Mouse (Mus musculus) heart, embryonic 10.5 days (tissue): ENCODE results near the gene Srsf9. TPM values are rescaled to one million over a fixed set of nuclear protein-coding genes. Genes with fewer than 3 reads are reported as not detected.
"Not testable (repeated sequence)": the region's sequence is repeated elsewhere in the genome, so short reads cannot be mapped to it uniquely, and the experiment has no call there.

Experiments used
- DNase-seq: peaks from one replicate; pipeline ENCODE4 v3.0.0-alpha.2; 2017; ENCODE audit warnings: low spot score
- H3K27ac ChIP-seq: fragments of 300-500 bp; sonication (generic); 2 replicates; pipeline ENCODE4 v1.5.1; 2016; ENCODE audit warnings: mild to moderate bottlenecking
- H3K27me3 ChIP-seq: fragments of 300-500 bp; sonication (generic); 2 replicates; pipeline ENCODE4 v1.6.1; 2016; ENCODE audit warnings: mild to moderate bottlenecking; ENCODE audit not compliant: poor library complexity, insufficient read depth, severe bottlenecking
- H3K36me3 ChIP-seq: fragments of 300-500 bp; sonication (generic); 2 replicates; pipeline ENCODE4 v1.6.1; 2016; ENCODE audit warnings: mild to moderate bottlenecking, moderate library complexity
- H3K4me1 ChIP-seq: fragments of 300-500 bp; sonication (generic); 2 replicates; pipeline ENCODE4 v1.6.1; 2016; ENCODE audit warnings: mild to moderate bottlenecking
- H3K4me3 ChIP-seq: fragments of 300-500 bp; sonication (generic); 2 replicates; pipeline ENCODE4 v1.5.1; 2016; ENCODE audit warnings: mild to moderate bottlenecking, moderate library complexity
- H3K9me3 ChIP-seq: fragments of 300-500 bp; sonication (generic); 2 replicates; pipeline ENCODE4 v1.6.1; 2016; ENCODE audit warnings: mild to moderate bottlenecking, moderate library complexity
- WGBS: fragments of 180-500 bp; shearing (Covaris S2); methylation state at CpG from one replicate; pipeline ENCODE4 v1.1.7; 2016; 5-methylcytosine and 5-hydroxymethylcytosine counted together
- polyA plus RNA-seq: library from polyadenylated mRNA; unstranded; fragments of >200 nt; fragmentation: Nextera tagmentation; extraction: Ambion mirVana; gene quantifications from 2 replicates; pipeline ENCODE4 v1.2.1, GENCODE M21; 2016

Srsf9 gene
- polyA plus RNA-seq, 1 experiment from 2014 or later, result 293 TPM

- no peak for DNase-seq
- 21% methylated on average over 19 of the region's 19 CpGs for WGBS
- Histone ChIP-seq H3K9me3 (no peaks in the 10 kb centered on the region), H3K27me3 (peaks cover 4% of the 10 kb centered on the region; the same call in 1 of the 2 replicates), H3K36me3 (no peaks in the 10 kb centered on the region), H3K4me1 (no peaks in the 10 kb centered on the region; the same call in 1 of the 2 replicates), H3K27ac (0 out of 2 replicates have a peak overlapping the region, but pooled peaks have one; percentile 11), H3K4me3 (no peak overlapping the region)
Observed at GRCm38 (mm10) chr5:115362819-115363714, 36.1 kb downstream of the Srsf9 start.

- no peak overlapping the region for H3K4me3 ChIP-seq
- no peaks in the 10 kb centered on the region for H3K9me3 ChIP-seq
- peaks cover 4% of the 10 kb centered on the region; the same call in 1 of the 2 replicates for H3K27me3 ChIP-seq
- 78% methylated on average over 4 of the region's 4 CpGs for WGBS
- no peaks in the 10 kb centered on the region for H3K36me3 ChIP-seq
- no peak for DNase-seq
- H3K27ac ChIP-seq, result no peak overlapping the region
- H3K4me1 ChIP-seq, result no peaks in the 10 kb centered on the region; the same call in 1 of the 2 replicates
Observed at GRCm38 (mm10) chr5:115364782-115365181, 37.8 kb downstream of the Srsf9 start.

- peaks cover 7% of the 10 kb centered on the region for H3K4me1 ChIP-seq
- no peak overlapping the region for H3K4me3 ChIP-seq
- no peaks in the 10 kb centered on the region for H3K36me3 ChIP-seq
- 39% methylated on average over 9 of the region's 9 CpGs for WGBS
- no peak for DNase-seq
- no peaks in the 10 kb centered on the region for H3K9me3 ChIP-seq
- H3K27me3 ChIP-seq, result peaks cover 11% of the 10 kb centered on the region; the same call in 1 of the 2 replicates
- H3K27ac ChIP-seq, result no peak overlapping the region
Observed at GRCm38 (mm10) chr5:115371736-115372135, 44.8 kb downstream of the Srsf9 start.

- Histone ChIP-seq H3K27ac (peak overlapping the region; percentile 81), H3K4me3 (peak overlapping the region; percentile 58)
- DNase-seq, result no peak
Observed at GRCm38 (mm10) chr5:115373441-115374203, 46.6 kb downstream of the Srsf9 start.

GRCm38 (mm10) chr5:115374204-115374820 lies 47.3 kb downstream of the Srsf9 start:
- 22% methylated on average over 11 of the region's 11 CpGs for WGBS
- H3K4me3 ChIP-seq, result peak overlapping the region; percentile 58
- H3K27ac ChIP-seq, result peak overlapping the region; percentile 81

More at GRCm38 (mm10) chr5:115373441-115374203, 46.6 kb downstream of the Srsf9 start:
- Histone ChIP-seq H3K9me3 (no peaks in the 10 kb centered on the region), H3K27me3 (peaks cover 11% of the 10 kb centered on the region; the same call in 1 of the 2 replicates), H3K36me3 (no peaks in the 10 kb centered on the region), H3K4me1 (peaks cover 7% of the 10 kb centered on the region)
- WGBS, result 18% methylated on average over 26 of the region's 26 CpGs

GRCm38 (mm10) chr5:115375436-115375835 lies 48.5 kb downstream of the Srsf9 start:
- H3K9me3 ChIP-seq, result no peaks in the 10 kb centered on the region
- DNase-seq, result no peak
- peaks cover 11% of the 10 kb centered on the region; the same call in 1 of the 2 replicates for H3K27me3 ChIP-seq
- H3K4me1 ChIP-seq, result peaks cover 7% of the 10 kb centered on the region
- H3K27ac ChIP-seq, result no peak overlapping the region
- no peaks in the 10 kb centered on the region for H3K36me3 ChIP-seq
- WGBS, result 68% methylated on average over 2 of the region's 2 CpGs
- H3K4me3 ChIP-seq, result no peak overlapping the region

More at GRCm38 (mm10) chr5:115374204-115374820, 47.3 kb downstream of the Srsf9 start:
- H3K9me3 ChIP-seq, result no peaks in the 10 kb centered on the region
- H3K4me1 ChIP-seq, result peaks cover 7% of the 10 kb centered on the region
- no peaks in the 10 kb centered on the region for H3K36me3 ChIP-seq
- DNase-seq, result no peak
- H3K27me3 ChIP-seq, result peaks cover 11% of the 10 kb centered on the region; the same call in 1 of the 2 replicates

GRCm38 (mm10) chr5:115378882-115379281 lies 51.9 kb downstream of the Srsf9 start:
- H3K27me3 ChIP-seq, H3K27ac ChIP-seq, H3K9me3 ChIP-seq, H3K4me3 ChIP-seq, DNase-seq, H3K36me3 ChIP-seq, H3K4me1 ChIP-seq: not testable (repeated sequence)
- WGBS, result 50% methylated on average over 2 of the region's 2 CpGs

Other genes starting within 250 kb of the Srsf9 start
- 13.7 and 15.7 TPM in 2 replicates for gene Gm10401, start 228.9 kb upstream of the Srsf9 start, polyA plus RNA-seq
- 107 and 138 TPM in 2 replicates for gene Acads, start 207.8 kb upstream of the Srsf9 start, polyA plus RNA-seq
- 25.7 and 35.8 TPM in 2 replicates for gene Unc119b, start 192.2 kb upstream of the Srsf9 start, polyA plus RNA-seq
- gene Mlec, start 169.0 kb upstream of the Srsf9 start, polyA plus RNA-seq, result 110 and 113 TPM in 2 replicates
- gene Cabp1, start 132.8 kb upstream of the Srsf9 start, polyA plus RNA-seq, result 0.79 and 1.2 TPM in 2 replicates
- 88.7 and 117 TPM in 2 replicates for gene Pop5, start 91.3 kb upstream of the Srsf9 start, polyA plus RNA-seq
- 102 and 117 TPM in 2 replicates for gene Rnf10, start 54.3 kb upstream of the Srsf9 start, polyA plus RNA-seq
- gene Coq5, start 47.5 kb upstream of the Srsf9 start, polyA plus RNA-seq, result 78.2 and 87.8 TPM in 2 replicates
- gene Dynll1, start 26.2 kb upstream of the Srsf9 start, polyA plus RNA-seq, result 1,455 and 1,701 TPM in 2 replicates
- gene Gatc, start 14.0 kb downstream of the Srsf9 start, polyA plus RNA-seq, result 22.8 and 25.8 TPM in 2 replicates
- gene Triap1, start 14.0 kb downstream of the Srsf9 start, polyA plus RNA-seq, result 40.3 and 46.7 TPM in 2 replicates
- 1,049 and 1,325 TPM in 2 replicates for gene Cox6a1, start 21.8 kb downstream of the Srsf9 start, polyA plus RNA-seq
- 9.6 and 17.1 TPM in 2 replicates for gene Msi1, start 102.4 kb downstream of the Srsf9 start, polyA plus RNA-seq
- 0.48 and 1.4 TPM in 2 replicates for gene Pla2g1b, start 139.1 kb downstream of the Srsf9 start, polyA plus RNA-seq
- gene Sirt4, start 157.5 kb downstream of the Srsf9 start, polyA plus RNA-seq, result 18.7 and 19.0 TPM in 2 replicates
- 30.3 and 31.9 TPM in 2 replicates for gene Pxn, start 179.5 kb downstream of the Srsf9 start, polyA plus RNA-seq
- 1,223 and 1,345 TPM in 2 replicates for gene Rplp0, start 232.3 kb downstream of the Srsf9 start, polyA plus RNA-seq
- 47.8 and 49.8 TPM in 2 replicates for gene Gcn1l1, start 238.1 kb downstream of the Srsf9 start, polyA plus RNA-seq